Mouse (Mus musculus): ENCODE measurements around the gene Cyp2d9. TPM values are rescaled to one million over a fixed set of nuclear protein-coding genes. Genes with fewer than 3 reads are reported as not detected.
"Not testable (repeated sequence)": the region's sequence is repeated elsewhere in the genome, so short reads cannot be mapped to it uniquely, and the experiment has no call there.

Cyp2d9 gene
- under 1 TPM in 1 of 2 experiments, not detected in 1; 0.26 TPM for total RNA-seq (2021)

DNA sequence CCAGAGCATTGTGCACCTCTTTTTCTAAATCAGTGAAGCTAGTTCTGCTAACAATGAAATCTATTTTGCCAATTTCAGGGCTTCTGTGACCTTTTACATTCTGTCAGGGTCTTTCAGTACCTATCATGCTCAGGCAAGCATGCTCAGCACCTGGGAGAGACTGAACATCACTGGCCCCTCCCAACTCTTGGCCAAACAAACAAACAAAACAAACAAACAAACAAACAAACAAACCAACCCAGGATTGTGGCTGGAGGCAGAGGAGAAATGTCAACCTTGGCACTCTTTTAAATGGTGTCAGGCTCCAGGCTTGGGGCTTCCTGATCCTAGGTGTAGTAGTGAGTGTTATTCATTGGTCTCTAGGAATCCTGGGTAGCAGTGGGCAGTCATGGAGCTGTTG is at the start of gene Cyp2d9:
Gene Cyp2d9, plus strand, starts transcription at position 301 of the 400 bp plus-strand sequence.
- no peak for DNase-seq

DNA sequence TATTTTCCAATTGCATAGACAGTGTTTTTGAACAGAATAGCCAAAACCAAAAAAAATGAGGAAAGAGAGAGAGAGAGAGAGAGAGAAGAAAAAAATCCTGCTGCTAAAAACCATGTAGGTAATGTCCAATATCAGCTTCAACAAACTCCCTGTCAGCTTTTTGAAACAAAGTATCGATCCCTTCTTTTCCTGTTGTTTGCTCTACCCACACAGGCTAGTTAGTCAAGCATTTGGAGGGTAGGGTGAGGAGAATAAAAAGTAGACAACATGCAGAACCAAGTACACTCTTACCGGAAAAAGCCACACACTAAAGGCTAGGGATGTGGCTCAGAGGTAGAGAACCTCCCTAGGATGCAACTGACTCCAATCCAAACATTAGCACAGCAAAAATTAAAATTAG is 47.5 kb upstream of the Cyp2d9 start:
- no peak for DNase-seq

DNA sequence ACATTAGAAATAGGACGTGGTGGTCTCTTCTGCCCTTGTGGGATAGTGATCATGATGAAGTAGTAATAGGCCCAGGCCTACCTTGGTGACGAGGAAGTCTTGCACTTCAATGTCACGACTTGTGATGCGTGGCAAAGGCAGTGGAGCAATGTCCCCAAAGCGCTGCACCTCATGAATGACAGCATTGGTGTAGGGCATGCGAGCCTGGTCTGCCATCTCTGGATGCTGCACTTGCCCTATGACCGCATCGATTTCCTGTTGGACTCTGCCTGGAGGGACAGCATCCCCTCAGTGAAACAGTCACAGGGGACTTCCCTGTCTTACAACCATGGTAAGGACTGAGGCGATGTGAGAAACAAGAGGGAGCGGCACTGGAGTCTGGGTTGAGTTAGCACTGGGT is 43.3 kb upstream of the Cyp2d9 start:
- DNase-seq = not testable (repeated sequence)

- not testable (repeated sequence) for DNase-seq
Observed at GRCm38 (mm10) chr15:82393922-82394321, 39.3 kb upstream of the Cyp2d9 start, which contains the start of gene Cyp2d11. Cyp2d11 (minus strand) TSS chr15:82394022.

- not testable (repeated sequence) for DNase-seq
Observed at GRCm38 (mm10) chr15:82395955-82396354, 37.3 kb upstream of the Cyp2d9 start.

DNA sequence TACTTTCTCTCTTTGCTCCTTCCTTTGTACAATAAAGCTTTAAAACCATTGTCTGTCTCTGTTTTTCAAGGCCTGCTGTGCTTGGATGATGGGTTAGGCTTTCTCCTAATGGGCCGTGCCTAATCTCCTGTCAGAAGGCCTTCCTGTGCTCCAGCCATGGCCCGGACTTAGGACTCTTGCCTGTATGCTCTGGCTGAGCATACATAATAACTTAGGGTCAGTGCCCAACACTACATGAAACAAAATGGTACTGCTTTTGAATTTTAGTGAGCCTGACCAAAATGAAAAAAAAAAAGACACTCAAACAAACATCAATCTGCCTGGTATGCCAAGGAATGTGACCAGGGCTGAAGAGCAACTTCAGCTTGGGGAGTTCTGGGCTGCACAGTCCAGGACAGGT is 31.7 kb upstream of the Cyp2d9 start:
- no peak for DNase-seq

GRCm38 (mm10) chr15:82402106-82402505 is 31.1 kb upstream of the Cyp2d9 start:
- no peak for DNase-seq

DNA sequence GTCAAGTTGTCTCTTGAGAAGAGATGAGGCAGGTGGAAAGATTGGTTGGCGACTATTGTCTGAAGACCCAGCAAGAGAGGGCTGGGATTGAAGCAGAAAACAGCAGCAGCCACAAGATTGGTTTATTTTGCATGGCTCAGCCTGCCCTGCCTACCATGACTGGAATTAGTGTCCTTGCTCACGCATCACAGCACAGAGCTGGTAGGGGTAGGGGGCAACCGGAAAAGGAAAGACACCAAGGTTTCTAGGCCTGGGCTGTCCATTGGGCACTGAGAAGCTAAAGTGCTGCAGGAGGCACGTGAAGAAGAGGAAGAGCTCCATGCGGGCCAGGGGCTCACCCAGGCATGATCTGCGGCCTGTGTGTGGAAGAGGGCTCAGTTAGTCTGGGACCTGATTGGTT is 30.5 kb upstream of the Cyp2d9 start:
- no peak for DNase-seq

DNA sequence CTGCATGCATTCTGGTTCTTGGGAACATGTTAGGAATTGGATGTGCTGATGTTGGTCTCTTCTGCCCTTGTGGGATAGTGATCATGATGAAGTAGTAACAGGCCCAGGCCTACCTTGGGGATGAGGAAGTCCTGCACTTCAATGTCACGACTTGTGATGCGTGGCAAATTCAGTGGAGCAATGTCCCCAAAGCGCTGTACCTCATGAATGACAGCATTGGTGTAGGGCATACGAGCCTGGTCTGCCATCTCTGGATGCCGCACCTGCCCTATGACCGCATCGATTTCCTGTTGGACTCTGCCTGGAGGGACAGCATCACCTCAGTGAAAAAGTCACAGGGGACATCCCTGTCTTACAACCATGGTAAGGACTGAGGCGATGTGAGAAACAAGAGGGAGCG is 29.6 kb upstream of the Cyp2d9 start:
- DNase-seq = no peak

DNA sequence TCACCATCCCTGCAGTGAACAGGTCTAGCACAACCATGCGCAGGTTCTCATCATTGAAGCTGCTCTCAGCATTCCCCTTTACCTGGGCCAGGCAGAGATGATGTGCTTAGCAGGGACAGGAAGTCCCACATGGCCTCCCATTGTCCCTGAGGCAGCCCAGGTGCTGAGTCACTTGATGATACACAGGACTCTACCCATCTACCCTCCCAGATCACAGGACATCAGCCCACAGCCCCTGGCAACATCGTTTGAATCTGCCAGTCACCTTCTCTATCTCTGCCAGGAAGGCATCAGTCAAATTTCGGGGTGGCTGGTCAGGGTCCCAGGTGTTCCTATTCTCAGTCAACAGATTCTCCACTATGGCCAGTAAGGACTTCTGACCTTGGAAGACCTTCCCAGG is 29.1 kb upstream of the Cyp2d9 start:
- DNase-seq = no peak

DNA sequence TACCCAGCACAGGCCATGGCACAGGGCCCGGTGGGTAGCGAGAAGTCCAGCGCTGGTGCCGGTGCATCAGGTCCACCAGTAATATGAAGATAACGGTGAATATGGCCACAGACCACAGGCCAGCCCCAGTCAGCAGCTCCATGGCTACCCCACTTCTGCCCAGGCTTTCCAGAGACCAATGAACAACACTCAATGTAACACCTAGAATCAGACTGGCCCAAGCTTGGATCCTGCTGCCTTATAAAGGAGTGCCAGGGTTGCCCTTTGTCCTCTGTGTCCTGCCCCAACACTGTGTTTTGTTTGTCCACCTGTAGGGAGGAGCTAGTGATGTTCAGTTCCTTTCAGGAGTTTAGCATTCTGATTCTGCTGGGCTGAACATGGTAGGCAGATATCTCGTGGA is 26.3 kb upstream of the Cyp2d9 start, which contains the start of gene Cyp2d10:
Gene Cyp2d10, minus strand, starts transcription at position 215 of the 400 bp plus-strand sequence.
- DNase-seq = no peak

DNA sequence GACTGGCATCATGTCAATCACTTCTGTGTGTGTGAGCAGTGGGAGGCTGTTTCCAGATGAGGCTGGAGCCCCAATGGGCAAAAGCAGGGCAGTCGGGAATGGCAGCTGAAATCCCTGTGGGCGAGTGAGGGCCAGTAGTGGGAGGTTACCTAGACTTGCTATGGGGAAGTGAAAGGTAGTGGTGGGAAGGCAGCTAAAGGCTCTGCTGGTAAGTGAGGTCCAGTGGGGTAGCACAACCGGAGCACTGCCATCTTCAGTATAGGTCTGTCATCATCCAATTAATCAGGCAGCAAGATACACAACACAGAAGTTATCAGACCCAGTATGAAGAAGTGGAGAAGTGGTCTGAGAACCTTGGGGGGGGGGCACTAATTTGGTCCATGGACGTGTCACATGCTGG is 25.7 kb upstream of the Cyp2d9 start:
- no peak for DNase-seq

- DNase-seq = peak; percentile 88
Observed at GRCm38 (mm10) chr15:82416797-82417789, 16.1 kb upstream of the Cyp2d9 start.

DNA sequence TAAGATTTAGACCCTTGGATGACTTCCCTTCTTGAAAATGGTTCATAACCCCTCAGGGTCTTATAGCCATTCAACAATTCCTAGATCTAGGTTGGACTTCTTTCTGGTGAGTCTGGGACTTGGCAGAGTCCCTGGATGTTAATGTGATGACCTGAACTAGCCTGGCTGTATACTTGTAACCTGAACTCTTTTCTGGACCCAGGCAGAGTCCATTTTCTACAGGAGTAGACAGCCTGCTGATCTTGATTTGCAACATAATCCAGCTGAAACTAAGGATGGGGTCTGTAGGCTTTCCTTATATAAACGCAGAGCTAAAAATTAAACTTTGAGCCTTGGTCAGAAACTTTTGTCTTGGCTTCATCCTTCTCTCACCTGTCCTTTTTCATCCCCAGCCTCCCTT is 14.6 kb upstream of the Cyp2d9 start:
- no peak for DNase-seq

DNA sequence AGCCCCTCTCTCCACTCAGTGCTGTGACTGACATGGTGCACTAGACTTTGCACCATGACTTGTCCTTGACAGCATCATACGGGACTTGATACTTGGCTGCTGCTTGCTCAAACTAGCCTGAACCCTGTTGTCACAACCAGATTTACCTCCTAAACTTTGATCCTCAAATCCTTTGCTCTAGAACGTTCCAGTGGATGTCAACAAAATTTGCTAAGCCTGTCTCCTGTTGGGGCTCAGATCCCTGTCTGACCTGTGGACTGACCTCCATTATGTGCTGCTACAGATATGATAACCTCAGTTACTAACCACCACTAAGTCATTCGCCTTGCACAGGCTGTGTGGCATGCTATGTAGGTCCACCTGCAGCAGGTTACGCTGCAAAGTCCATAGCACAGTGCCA is 10.3 kb upstream of the Cyp2d9 start:
- no peak for DNase-seq

GRCm38 (mm10) chr15:82423471-82423870 is 9.8 kb upstream of the Cyp2d9 start:
- DNase-seq = no peak

DNA sequence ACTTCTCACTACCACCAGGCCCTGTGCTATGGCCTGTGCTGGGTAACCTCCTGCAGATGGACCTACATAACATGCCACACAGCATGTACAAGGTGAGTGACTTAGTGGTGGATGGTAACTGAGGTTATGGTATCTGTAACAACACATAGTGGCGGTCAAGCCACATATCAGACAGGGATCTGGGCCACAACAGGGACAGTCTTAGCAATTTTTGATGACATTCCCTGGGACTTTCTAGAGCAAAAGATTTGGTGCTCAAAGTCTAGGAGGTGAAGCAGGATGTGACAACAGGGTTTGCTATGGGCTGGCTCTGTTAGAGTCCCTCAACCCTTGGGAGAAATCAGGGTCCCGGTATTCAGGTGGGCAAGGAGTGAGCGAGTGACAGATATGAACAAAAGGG is 384 bp downstream of the Cyp2d9 start:
- no peak for DNase-seq

DNA sequence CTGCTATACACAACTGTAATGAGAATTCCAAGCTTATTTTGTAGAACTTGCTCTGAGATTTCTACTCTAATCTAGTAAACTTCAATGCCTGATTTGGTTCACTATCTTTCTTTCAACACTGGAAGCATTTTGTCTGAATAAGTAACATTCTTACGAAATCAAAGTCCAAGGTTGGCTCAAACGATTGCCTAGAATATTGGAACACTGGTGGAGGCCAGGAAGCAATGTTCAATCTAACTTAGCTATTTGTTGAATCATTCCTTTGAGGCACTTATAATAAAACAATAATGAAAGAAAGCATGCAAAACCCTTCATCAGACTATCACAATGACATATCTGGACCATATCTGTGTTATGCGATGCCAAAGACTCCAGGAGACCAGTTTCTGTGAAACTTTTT is 1.3 kb downstream of the Cyp2d9 start:
- no peak for DNase-seq

- DNase-seq = no peak
Observed at GRCm38 (mm10) chr15:82435011-82435410, 1.8 kb downstream of the Cyp2d9 start.

GRCm38 (mm10) chr15:82435606-82436005 is 2.4 kb downstream of the Cyp2d9 start:
- no peak for DNase-seq

DNA sequence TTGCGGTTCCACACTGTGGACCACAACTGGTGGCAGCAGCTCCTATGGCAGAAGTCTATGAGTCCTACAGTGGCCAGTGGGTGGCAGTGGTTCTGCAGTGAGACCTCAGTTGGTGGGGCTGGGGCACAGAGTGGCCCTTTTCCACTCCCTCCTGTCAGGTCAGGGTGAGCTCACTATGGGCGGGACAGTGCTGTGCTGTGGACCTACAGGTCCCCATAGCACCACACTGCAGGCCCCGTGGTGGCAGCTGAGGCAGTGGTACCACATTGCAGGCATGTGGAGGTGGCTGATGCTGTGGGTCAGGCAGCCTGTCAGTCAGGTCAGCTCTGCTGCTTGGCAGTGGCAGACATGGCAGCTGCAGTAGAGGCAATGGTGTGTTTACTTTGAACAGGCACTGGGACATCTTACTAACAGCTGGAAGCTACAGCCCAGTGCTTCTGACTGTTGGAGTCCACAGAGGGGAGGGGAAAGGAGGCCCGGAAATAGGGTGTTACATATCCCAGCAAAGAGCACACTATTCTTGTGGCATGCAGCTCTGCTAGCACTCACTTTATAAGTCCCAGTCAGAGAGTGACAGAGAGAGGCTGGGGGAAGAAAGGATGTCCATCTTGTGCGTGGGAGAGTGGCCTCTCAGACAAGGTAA is 4.9 kb downstream of the Cyp2d9 start:
- DNase-seq = no peak

DNA sequence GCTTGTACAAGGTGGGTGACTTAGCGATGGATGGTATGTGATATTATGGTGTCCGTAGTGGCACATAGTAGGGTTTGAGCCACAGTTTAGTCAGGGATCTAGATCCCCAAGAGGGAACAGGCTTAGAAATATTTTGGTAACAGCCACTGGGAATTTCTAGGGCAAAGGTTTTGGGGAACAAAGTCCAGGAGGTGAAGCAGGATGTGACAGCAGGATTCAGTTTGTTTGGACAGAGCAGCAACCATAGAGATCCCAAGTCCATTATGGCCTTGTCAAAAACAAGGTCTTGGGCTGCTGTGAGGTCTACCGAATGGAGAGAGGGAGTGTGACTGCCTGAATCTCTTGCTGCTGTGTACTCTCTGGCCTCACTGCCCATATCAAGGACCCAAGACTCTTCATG is 10.4 kb downstream of the Cyp2d9 start:
- DNase-seq = no peak

- DNase-seq = no peak
Observed at GRCm38 (mm10) chr15:82445196-82445595, 12.0 kb downstream of the Cyp2d9 start.

DNA sequence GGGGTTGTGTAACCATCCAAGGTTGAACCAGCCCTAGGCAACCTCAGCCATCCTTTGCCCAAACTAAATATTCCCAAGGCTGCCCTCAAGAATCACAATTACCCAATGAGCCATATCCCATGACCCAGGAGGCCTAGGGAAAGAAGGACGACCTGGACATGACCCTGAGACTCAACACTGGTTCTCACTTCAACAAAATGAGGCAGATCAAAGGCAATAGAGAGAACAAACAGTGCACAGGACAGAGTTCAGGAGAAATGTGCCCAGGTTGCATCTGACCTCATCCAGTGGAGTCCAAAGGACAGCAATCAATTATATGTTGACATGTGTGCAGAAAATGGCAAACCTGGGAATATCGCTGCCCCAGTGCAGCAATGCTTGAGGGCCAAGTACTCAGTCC is 16.8 kb downstream of the Cyp2d9 start:
- DNase-seq = not testable (repeated sequence)
